Mouse (Mus musculus) WW6 (cell line): ENCODE data around the gene Ankef1.

ENCODE experiments used
- DNase-seq: peaks from one replicate; pipeline ENCODE4 v3.0.0-alpha.2; 2013; ENCODE audit warnings: low read depth, low spot score

Ankef1 gene

DNA sequence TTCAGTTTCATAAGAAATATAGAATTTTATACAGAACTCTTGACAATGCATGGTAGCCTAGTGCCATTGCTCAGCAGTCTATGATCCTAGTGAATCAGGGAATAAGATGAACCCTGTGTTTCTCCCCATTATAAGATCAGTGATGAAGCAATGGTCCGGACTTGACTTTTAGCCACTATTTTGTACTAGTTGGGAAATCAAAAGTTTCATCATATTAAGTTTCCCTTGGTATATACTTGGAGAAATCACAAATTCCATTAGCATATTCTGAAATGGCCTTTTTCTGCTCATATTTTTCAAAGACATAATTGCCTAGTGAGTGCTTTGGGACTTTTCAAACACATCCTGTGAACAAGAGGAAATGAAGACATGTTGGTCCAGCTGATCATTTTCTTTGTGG lies at the start of gene Ankef1:
Gene Ankef1 (plus strand): TSS at position 260 of the 400 bp plus-strand sequence.
- no peak for DNase-seq

DNA sequence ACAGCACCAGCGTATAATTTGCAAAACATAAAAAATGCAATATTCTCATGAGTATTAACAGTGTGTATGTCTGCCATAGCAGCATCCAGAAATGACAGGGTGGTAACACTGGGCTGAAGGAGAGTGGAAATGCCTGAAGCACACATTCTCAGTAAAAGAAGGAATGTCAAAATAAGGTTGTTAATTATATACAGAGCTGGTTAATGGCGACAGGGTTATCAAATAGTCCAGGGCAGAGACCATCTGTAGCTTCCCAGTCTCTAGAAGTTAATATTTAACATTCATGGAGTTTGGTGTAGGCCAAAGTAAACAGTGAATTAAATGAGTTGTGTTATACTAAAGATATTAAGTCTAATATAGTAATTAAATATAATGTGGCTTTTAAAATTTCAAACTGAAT lies 45.2 kb upstream of the Ankef1 start:
- no peak for DNase-seq

DNA sequence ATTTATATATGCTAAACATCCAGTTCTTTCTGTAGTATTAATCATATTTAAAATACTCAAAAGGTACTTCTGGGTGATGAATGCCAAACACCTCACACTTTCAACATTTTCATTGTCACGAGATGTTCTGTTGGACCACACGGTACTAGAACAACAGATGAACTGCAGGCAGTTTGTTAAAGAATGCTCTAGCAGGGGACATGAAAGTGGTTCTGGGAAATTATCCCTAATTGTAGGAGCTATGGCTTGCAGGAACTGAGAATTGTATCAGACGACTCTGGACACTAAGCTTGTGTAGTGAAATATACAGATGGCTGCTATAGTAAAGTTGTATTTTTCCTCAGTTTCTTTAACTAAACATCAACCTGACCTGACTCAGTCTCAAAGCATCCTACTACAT lies 44.8 kb upstream of the Ankef1 start:
- no peak for DNase-seq

DNA sequence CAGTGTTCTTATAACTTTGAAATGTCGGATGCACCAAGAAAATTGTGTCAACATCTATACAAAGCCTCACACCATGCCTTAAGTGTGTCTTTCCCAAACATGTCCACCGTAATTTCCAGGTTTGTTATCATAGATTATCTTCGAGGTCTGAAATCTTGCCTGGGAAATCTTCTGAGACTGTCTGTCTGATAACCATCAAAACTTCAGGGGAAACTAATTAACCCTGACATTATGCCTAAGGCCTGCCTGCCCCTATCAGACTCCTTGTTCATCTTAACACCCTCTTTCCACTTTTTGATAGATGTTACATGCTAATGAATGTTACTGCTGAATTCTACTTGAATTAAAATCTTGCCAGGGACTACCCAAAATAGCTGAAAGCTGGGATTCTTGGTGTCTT lies 24.1 kb upstream of the Ankef1 start:
- DNase-seq: no peak

DNA sequence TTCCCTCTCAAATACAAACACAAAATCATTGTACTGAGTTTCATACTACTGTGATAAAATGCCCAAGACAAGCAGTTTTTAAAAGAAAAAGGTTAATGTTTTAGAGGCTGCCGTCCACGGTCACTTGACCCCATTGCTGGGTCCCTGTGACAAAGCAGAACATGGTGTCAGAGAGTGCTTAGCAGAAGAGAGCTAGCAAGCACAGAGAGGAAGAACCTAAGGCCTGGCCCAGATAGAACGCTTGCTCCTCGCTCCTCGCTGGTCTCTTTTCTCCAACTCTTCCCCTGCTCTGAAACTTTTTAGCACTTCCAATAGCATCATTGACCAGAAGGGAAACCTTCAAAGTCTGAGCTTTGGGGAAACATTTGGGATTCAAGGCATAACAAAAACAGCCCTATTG lies 19.4 kb upstream of the Ankef1 start:
- DNase-seq: no peak

DNA sequence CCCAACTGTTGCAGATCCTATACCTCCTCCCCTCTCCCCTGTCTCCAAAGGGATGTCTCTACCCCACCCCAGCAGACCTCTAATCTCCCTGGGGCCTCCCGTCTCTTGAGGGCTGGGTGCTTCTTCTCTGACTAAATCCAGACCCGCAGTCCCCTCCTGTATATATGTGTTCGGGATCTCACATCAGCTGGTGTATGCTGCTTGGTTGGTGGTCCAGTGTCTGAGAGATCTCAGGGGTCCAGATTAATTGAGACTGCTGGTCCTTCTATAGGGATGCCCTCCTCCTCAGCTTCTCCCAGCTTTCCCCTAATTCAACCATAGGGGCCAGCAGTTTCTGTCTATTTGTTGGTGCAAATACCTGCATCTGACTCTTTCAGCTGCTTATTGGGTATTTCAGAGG lies 18.7 kb upstream of the Ankef1 start:
- no peak for DNase-seq

DNA sequence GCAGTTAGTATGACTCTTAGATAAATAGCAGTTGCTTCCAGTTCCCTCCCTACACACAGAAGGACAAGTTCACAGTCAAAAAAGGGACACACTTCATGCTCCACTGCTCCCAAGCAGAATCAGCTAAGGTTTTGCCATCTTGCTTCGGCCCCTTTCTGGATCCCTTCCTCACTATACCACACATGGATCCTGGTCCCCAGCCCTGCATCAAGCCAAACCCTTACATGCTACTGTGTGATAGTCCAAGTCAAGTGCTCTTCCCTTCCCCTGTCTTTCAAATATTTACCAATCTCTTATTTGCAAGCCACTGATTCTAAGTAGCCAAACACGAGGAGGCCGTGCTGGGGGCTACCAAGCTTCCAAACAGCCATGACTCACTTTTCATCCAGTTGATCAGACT lies 16.8 kb upstream of the Ankef1 start:
- no peak for DNase-seq

DNA sequence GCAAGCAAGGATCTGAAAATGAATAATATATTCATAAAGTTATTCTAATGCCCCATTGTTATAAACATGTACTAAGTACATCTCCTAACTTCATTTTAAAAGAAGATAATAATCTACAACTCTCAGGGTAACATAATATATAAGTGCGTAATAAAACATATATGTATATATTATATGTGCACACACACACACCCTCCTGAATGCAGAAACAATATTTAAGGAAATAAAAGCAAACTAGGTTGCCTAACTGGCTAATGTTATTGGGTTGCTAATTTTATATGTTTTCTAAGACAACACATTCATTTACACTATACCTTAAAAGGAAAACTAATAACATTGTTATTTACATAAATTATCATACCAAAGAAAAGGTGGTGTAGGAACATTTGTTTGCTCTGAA lies 16.3 kb upstream of the Ankef1 start:
- DNase-seq: no peak

DNA sequence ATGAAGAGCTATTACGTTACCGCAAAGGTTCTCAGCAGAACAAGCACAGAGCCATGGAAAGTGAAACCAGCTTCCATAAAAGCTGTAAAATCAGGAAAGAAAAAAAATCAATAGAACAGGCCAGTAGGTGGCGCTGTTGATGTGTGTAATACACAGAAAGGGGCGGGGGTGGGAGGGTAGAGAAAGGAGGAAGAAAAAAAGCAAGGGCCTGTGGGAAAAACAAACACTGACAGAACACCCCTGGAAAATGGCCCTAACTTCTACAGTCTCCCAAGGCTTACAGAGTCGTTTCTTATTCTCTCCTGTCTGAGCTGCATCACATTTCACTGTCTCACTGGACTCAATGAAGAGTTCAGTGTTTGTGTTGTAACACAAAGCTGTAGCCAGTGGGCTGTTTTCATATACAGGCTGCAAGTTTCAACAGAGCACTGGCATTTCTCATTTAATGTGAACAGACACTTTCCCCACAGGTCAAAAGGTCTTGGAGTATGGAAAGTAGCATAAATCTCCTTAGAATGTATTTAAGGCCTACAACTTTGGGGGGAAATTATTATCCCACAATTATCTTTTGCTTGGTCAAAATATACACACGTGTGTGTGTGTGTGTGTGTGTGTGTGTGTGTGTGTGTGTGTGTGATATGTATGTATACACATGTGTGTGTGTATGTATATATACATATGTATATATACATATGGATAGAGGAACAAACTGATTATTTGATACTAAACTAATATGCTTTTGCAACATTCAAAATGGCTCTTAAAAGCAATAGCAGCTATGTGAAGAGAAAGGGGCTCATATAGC lies 15.7 kb upstream of the Ankef1 start:
- DNase-seq: peak; percentile 49

DNA sequence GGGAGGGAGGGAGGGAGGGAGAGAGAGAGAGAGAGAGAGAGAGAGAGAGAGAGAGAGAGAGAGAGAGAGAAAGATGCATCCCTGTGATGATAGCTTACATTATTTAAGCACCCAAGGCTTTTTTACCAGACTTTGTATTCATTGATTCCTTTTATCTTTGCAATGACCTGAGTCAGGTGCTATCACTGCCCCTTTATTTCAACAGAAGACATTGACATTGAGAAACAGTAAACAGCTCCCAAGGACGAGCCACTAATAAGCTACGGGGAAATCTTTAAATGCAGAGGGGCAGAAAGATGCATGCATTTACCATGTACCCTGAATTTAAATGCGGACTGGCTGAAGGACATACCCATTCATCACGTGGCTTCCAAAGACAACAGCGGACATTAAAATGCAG lies 14.7 kb upstream of the Ankef1 start:
- DNase-seq: no peak

DNA sequence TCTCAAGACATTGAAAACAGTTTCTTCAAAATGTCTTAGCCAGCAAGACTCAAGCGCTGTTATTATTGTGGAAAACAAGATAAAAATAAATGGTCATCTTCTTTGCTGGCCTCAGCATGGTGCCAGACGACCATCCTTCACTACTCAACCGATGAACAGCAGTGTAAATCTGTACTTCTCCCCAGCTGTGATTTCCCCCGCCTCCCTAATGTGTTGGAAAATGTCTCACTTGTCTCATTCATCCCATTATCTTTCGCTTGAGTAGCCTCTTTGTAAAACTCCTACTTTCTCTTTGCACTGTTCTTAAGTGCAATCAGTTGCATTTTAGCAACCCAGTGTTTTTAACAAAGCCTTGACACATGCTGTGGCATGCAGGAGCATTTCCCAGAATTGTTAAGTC lies 9.4 kb downstream of the Ankef1 start:
- no peak for DNase-seq

DNA sequence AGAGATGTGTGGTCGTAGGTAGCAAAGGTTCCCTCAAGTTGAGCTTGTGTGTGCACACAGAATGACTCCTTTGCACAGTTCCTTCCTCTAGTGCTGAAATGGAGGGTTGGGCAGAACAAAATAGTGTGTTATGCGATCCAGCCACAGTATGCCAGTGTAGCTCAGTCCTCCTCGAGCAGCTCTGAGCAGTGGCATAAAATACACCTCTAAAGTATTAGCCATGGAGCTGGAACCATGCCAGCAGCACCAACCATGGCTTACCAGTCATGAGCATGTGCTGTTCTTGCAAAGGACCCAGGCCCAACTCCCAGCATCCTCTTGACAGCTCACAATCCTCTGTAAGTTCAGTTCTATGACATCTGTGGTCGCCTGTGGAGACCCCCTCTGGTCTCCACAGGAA lies 10.0 kb downstream of the Ankef1 start:
- no peak for DNase-seq

DNA sequence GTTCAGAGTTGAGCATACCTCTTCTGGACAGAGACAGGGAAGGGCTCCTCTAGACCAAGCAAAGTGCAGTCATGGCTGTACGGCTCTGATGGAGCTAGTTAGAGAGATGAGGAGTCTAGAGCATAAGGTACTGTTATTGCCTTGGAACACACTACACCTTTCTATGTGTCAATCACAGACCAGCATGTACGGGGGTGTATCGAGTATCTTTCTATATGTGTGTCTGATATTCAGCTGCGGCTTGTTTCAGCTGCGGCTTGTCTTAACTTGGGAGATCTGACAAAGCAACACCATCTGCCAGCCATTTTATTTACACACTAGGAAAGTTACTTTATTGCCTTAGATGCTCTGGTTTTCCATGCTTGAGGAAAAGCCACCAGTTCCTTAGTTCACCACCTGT lies 11.1 kb downstream of the Ankef1 start:
- DNase-seq: no peak

DNA sequence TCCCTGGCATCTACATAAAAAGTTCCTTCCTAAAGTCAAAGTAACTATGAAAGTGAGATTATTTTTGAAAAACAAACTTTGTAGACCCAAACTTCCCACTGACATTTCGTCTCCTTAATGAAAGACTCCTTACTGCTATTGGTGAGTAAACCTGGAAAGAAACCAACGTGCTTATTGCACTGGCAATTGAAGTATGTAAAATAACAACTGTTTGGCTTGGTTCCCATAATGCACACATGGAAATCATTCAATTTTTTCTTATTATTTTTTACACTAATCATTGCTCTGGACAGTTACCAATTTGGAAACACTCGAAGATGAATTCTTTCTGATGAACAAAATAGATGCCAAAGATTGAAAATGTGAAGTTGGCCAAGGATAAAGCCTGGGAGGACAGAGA lies 12.1 kb downstream of the Ankef1 start:
- no peak for DNase-seq

DNA sequence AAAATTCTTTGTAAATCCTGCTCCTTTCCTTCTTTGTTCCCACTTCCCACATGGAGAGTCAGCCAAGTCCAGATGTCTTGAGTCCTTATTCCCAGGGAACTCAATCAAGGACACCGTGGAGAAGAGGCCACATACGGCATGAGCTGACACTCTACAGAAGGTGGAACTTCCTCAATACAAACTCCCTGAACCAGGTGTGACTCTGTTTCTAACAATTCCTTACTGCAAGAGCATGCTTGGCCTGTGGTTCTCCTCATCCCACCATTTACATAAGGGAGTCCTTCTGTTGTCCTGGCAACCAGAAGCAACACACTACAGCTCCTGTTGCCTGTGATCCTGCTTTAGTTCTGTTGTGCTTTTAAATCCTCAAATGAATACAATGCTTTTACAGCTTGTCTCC lies 13.8 kb downstream of the Ankef1 start:
- DNase-seq: no peak

DNA sequence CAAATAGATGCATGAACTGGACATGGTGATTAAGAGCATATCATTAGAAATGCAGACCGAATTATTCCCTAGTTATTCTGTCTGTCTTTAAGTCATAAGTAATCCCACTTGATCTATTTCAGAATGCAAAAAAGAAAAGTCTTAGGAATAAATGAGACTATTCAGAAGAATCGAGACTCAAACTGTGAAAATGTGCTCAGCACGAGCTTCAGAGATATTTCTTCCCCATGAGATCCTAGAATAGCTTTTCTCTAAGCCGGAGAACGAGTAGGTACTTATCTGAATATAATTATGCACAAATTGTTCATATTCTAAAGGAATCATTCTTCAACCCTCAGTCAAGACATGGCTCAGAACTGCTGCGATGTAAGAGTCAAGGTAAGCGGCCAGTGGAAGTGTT lies 27.2 kb downstream of the Ankef1 start:
- no peak for DNase-seq

DNA sequence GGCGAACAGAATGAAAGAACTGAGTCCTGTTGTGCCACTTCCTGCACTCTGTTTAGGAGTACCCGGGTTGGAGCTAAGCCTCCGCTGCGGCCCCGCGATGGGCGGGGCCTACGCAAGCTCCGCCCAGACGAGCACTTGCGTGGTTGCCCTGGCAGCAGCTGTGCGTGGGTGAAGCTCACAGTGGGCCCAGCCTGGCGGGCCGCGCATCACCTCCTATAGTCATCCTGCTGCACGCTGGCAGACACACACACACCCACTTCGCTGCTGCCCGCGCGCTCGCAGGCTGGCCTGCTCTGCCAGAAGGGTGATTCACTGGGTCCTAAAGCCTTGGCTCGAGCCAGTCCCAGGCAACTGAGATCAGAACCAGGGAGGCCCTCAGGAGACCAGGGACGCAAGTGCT lies 30.3 kb downstream of the Ankef1 start:
- DNase-seq: peak; percentile 61

DNA sequence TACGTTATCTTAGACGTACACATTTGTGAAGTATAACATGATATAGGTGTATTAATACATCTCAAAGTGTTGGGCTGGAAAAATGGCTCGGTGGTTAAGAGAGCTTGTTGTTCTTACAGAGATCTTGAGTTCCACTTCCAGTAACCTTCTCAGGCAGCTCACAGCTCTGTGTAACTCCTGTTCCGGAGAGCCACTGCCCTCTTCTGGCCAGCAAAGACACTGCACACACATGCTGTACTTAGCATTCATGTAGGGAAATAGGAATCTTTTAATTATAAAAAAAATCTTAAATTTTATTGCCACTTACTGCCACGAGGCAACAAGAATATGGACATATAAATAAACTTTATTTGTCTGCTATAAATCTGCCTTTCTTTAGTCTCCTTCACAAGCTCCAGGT lies 56.3 kb downstream of the Ankef1 start:
- peak; percentile 4 for DNase-seq

DNA sequence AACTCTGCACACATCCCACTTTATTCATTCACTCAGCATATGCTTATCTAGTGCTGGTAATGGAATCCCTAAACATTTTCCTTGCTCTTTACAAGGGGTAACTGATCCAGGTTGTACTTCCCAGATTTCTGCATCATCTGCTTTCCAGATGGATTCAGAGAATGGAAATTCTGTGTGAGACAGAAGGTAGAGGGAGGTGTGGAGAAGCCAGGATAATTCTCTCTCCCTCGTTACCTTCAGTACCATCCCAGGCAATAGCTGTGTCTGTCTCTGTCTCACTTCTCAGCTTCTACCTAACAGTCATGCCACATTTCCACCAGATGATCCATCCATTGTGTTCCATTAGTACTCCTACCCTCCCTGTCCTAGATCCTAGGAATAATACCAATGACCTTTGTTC lies 60.6 kb downstream of the Ankef1 start:
- no peak for DNase-seq

DNA sequence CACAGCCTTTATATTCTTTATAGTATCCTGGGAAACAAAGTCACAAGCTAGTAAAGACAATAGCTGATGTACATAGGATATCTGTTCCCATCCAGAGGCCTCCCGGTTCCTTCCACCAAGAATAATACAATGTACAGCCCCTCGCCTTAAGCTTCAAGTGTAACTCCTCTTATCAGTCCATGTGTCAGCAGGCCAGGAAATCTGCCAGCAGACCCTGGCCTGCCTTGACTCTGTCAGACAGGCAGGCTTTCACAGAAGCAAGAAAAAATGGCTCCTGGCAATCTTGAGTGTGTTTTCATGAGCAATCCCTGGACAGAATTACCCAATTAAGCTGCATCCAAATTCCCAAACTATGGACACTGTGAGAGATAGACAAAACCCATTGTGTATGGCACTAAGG lies 69.1 kb downstream of the Ankef1 start:
- no peak for DNase-seq

DNA sequence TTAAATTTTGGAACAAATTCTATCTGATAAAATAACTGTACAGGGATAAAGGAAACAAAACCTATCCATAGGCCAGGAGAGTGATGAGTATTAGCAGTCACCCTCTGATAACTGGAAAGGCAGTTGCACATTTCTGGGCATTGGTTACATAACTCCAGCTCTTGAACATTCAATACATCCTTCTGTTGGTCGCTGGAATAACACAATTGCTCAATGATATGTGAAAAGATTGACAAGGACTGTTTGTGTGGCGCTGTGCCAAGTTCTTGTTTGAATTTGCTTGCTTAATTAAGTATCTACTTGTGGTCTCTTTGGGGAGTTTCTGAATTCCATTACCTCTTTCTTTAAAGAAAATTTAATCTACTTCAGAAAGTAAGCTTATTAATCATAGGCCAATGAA lies 81.1 kb downstream of the Ankef1 start:
- DNase-seq: no peak

DNA sequence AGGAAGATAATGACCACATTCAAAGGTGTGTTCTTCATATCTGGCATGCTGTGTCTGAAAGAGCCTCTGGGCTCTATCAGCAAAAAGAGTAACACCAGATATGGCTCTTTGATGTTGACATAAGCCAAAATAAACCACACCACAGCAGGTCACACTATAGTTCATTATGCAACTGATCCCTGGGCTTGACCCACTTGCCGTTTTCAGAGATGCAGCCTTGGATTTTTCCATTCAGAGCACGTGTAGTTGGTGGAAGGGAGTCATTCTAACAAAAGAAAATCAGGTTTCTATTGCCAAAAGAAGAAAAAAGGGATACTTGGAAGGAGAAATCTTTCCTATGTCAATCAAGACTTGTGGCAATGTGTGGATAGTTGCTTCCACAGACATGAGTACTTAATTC lies 87.1 kb downstream of the Ankef1 start:
- no peak for DNase-seq

DNA sequence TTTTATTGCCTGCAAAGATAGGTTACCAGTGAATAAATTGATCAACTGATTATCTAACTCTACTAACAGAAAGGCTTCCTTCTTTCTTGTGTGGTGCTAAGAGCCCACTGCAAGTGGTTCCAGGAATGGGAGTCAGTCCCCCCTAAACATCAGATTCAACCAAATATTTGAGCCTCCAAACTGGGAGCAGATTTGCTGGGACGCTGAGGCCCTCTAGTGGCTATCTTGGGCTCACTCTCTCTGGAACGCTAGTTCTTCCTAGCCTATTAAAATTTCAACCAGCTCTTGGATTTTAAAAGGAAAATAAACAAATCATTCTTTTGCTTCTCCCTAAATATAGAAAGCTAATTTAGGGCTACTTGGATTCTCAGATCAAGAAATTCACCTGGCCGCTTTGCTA lies 94.7 kb downstream of the Ankef1 start:
- DNase-seq: no peak

DNA sequence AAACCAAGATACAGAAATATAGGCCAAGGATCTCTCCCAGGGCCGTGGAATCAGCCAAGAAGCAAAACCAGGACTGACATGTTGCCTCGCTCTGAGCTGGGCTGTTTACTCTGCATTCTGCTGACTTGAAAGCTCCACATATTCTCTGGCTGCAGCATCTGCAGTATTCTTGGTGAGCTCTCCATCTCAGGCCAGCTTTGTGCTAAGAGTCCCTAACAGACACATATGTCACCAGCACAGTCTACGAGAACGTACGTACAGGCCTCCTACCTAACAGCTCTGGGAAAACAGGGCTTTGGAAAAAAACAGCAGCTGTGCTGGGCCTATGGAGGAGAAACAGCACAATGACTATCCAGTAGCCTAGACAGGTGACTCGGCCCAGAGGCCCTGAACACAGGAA lies 97.0 kb downstream of the Ankef1 start:
- DNase-seq: no peak
